Mouse (Mus musculus) cortical plate, adult 2 months (tissue): ENCODE measurements around the gene Timm44. TPM values are rescaled to one million over a fixed set of nuclear protein-coding genes. Genes with fewer than 3 reads are reported as not detected.
A peak's percentile ranks its signal among the peaks of the same experiment; 100 is the strongest.
"Not testable (repeated sequence)": the region's sequence is repeated elsewhere in the genome, so short reads cannot be mapped to it uniquely, and the experiment has no call there.

Experiments
- H3K27ac ChIP-seq: fragments of 200-500 bp; 2 replicates; pipeline ENCODE4 v1.5.1; 2012; ENCODE audit warnings: low read length, control low read depth, inconsistent platforms; ENCODE audit not compliant: insufficient read depth
- H3K4me1 ChIP-seq: fragments of 200-500 bp; 2 replicates; pipeline ENCODE4 v1.6.1; 2011; ENCODE audit warnings: low read length; ENCODE audit not compliant: control insufficient read depth, insufficient read depth
- H3K4me3 ChIP-seq: fragments of 200-500 bp; 2 replicates; pipeline ENCODE4 v1.5.1; 2011; ENCODE audit warnings: mild to moderate bottlenecking, low read length, control low read depth; ENCODE audit not compliant: insufficient read depth
- CTCF ChIP-seq: fragments of 200-500 bp; IDR thresholded peaks from 2 replicates; pipeline ENCODE4 v1.5.1; 2011; ENCODE audit warnings: mild to moderate bottlenecking, control low read depth, low read length; ENCODE audit not compliant: insufficient read depth; ENCODE audit errors: extremely low read depth
- POLR2A ChIP-seq: fragments of 200-500 bp; IDR thresholded peaks from 2 replicates; pipeline ENCODE4 v1.6.1; 2011; ENCODE audit warnings: mild to moderate bottlenecking, low read length, control low read depth; ENCODE audit not compliant: insufficient read depth; ENCODE audit errors: extremely low read depth
- polyA plus RNA-seq: library from polyadenylated mRNA; depleted of rRNA; stranded (reverse); fragments of >200 nt; gene quantifications from 2 replicates; pipeline ENCODE4 v1.2.3, GENCODE M21; 2012

Timm44 gene
- polyA plus RNA-seq, 1 experiment: 92.9 TPM

DNA sequence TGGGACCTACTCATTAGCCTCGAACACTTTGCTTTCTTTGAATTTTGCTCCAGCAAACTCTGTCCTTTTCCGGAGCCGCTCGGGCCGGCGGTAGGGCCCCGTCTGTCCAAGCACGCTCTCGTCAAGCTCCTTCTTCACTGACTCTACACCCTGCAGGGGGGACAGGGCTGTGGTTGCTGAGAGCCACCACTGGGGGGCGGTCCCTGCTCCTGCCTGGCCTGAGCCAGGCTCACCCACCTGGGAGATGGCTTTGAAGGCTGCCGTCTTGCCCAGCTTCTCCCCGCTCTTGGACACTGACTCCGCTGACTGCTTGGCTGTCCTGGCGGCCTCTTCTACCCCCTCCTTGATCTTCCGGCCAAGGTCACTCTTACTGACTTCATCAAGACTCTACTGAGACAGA, 8.1 kb downstream of the Timm44 start:
- TF ChIP-seq POLR2A (no peak), CTCF (no peak)
- peaks cover 6% of the 10 kb centered on the region for H3K4me1 ChIP-seq
- H3K27ac ChIP-seq: no peak overlapping the region

DNA sequence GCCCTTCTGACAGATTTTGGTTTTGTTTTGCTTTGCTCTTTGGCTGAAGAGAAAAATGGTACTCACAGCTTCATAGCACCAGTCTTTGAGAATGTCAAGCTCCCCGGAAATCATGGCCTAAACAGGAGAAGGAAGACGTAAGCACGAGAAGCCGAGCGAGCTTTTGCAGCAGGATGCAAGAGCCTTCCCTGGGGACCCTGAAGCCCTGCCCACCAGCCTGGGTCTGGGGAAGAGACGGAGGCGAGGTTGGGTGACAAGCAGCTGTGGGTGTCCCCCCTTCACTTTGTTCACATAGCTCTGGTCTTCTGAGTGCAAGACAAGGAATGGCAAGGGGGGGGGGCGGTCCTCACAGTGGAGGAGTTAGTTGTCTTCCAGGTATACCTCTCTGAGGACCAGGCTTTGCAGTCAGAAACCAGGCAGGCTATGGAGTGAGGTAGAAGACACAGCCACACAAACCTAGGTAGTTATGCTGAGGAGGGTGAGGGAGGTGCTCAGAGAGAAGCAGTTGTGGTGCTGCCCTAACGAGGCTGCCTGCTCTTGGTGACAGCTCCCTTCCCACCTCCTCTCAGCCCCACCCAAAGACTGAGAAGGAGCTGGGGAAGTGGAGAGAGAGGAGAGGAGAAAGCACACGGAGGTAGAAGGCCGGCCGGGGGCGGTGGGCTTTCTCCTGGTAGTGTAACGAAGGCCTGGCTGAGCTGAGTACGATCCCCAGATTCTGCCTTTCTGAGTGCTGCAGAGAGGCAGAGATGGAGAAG, 10.4 kb downstream of the Timm44 start:
- H3K27ac ChIP-seq: peak overlapping the region; percentile 39
- 0 out of 2 replicates have a peak, but pooled peaks have one; percentile 10 for TF ChIP-seq POLR2A
- TF ChIP-seq CTCF: no peak
- peaks cover 9% of the 10 kb centered on the region for H3K4me1 ChIP-seq
- no peak overlapping the region for H3K4me3 ChIP-seq

More for the DNA sequence above, 8.1 kb downstream of the Timm44 start:
- H3K4me3 ChIP-seq: no peak overlapping the region

DNA sequence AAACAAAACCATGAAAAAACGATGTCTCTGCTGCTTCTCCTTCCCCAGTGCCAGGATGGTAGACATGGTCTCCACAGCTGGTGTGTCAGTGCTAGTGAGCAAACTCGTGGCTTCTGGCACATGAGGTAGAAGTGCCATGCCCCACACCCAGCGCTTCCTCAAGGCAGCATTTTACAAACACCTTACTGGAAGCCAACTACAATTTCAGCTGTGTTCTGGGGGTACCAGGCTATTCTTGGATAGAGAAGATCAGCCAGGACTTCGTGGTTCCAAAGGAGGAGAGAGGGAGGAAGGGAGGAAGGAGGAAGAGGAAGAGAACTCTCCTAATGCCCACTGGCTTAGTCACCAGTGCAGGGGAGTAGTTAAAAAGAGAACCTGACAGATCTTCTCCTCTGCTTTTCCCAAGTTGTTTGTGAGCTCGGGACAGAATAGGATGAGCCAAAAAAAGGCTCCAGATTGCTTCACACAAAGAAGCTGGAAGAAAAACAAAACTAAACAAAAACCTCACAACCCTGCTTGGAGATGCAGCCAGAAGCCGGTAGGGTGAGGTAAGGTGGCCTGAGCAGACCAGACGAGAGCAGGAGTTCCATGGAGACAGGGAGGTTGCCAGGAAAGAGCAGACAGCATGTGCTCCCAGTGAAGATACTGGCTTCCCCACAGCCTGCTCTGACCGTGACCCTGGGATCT, 12.5 kb downstream of the Timm44 start:
- TF ChIP-seq POLR2A (no peak), CTCF (no peak)
- Histone ChIP-seq H3K4me3 (no peak overlapping the region), H3K27ac (peak overlapping the region; percentile 41; the same call in 1 of the 2 replicates), H3K4me1 (peaks cover 12% of the 10 kb centered on the region)

- no peak overlapping the region for H3K27ac ChIP-seq
- H3K4me1 ChIP-seq: peaks cover 12% of the 10 kb centered on the region
- no peak overlapping the region for H3K4me3 ChIP-seq
- TF ChIP-seq POLR2A (no peak), CTCF (no peak)
Measured at GRCm38 (mm10) chr8:4259805-4260170, 15.9 kb downstream of the Timm44 start.

- Histone ChIP-seq H3K4me1 (peaks cover 10% of the 10 kb centered on the region), H3K4me3 (peak within 1 kb of the TSS; percentile 89), H3K27ac (peak within 1 kb of the TSS; percentile 93)
- TF ChIP-seq CTCF (no peak), POLR2A (peak; percentile 58; the same call in 1 of the 2 replicates)
Measured at GRCm38 (mm10) chr8:4259125-4259804, 16.4 kb downstream of the Timm44 start, which contains the start of gene Ctxn1. Gene Ctxn1 (minus strand): TSS chr8:4259274.

GRCm38 (mm10) chr8:4258678-4259077, 17.0 kb downstream of the Timm44 start:
- H3K27ac ChIP-seq: peak overlapping the region; percentile 89
- H3K4me3 ChIP-seq: peak overlapping the region; percentile 89
- peaks cover 10% of the 10 kb centered on the region for H3K4me1 ChIP-seq
- TF ChIP-seq CTCF (no peak), POLR2A (no peak)

GRCm38 (mm10) chr8:4258233-4258632, 17.5 kb downstream of the Timm44 start:
- peaks cover 8% of the 10 kb centered on the region for H3K4me1 ChIP-seq
- peak overlapping the region; percentile 89 for H3K27ac ChIP-seq
- TF ChIP-seq POLR2A (no peak; the same call in 1 of the 2 replicates), CTCF (peak; percentile 67)
- peak overlapping the region; percentile 89 for H3K4me3 ChIP-seq

DNA sequence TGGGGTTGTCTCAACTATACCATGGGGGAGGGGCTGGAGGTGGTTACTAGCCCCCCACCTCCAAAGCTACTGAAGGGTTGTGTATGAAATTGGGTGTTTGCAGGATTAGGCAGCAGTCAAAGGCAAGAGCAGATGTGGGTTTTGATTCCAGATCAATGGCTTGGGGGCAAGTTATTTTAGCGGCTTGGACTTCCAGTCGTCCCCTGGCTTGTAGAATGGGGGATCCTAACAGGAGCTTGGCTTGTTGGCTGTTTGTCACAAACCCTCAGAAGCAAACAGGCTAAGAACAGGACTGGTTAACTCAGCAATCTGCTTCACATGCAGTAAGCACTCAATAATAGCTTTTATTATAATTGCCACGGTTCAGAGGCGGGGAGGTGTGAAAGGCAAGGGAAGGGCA, 18.4 kb downstream of the Timm44 start:
- Histone ChIP-seq H3K27ac (peak overlapping the region; percentile 89), H3K4me1 (peaks cover 7% of the 10 kb centered on the region), H3K4me3 (peak overlapping the region; percentile 89)
- TF ChIP-seq CTCF (no peak), POLR2A (no peak)

DNA sequence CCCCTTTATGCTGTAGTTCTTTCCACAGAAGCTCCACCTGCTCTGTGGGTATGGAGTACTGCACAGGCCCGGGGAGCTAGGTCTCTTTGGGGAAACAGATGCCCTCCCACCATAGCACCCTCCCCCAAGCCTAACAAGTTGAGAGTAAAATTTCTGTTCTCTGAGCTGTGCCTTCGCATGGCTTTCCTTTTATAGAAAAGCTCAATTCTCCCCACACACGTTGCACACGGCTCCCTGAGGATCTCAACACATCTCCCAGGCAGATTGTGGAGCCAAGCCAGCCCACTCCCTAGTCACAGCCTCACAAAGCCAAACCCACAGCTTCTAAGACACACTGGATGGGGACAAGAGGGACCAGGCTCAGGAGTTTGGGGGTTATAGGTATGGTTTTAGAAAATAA, 18.8 kb downstream of the Timm44 start:
- H3K4me3 ChIP-seq: 0 out of 2 replicates have a peak overlapping the region, but pooled peaks have one; percentile 89
- H3K4me1 ChIP-seq: peaks cover 7% of the 10 kb centered on the region
- H3K27ac ChIP-seq: 0 out of 2 replicates have a peak overlapping the region, but pooled peaks have one; percentile 31
- TF ChIP-seq CTCF: no peak
- TF ChIP-seq POLR2A: peak; percentile 84; the same call in 1 of the 2 replicates

GRCm38 (mm10) chr8:4255471-4255870, 20.2 kb downstream of the Timm44 start:
- H3K27ac ChIP-seq, H3K4me3 ChIP-seq, H3K4me1 ChIP-seq: not testable (repeated sequence)
